Mouse (Mus musculus) spleen, postnatal 14 days (tissue): ENCODE measurements around the gene Lrrc4.

Source experiments
- DNase-seq, 2 experiments: peaks; one replicate each; pipeline ENCODE4 v3.0.0; 2021 to 2022; ENCODE audit warnings: low spot score in 2 of 2

Lrrc4 gene

DNA sequence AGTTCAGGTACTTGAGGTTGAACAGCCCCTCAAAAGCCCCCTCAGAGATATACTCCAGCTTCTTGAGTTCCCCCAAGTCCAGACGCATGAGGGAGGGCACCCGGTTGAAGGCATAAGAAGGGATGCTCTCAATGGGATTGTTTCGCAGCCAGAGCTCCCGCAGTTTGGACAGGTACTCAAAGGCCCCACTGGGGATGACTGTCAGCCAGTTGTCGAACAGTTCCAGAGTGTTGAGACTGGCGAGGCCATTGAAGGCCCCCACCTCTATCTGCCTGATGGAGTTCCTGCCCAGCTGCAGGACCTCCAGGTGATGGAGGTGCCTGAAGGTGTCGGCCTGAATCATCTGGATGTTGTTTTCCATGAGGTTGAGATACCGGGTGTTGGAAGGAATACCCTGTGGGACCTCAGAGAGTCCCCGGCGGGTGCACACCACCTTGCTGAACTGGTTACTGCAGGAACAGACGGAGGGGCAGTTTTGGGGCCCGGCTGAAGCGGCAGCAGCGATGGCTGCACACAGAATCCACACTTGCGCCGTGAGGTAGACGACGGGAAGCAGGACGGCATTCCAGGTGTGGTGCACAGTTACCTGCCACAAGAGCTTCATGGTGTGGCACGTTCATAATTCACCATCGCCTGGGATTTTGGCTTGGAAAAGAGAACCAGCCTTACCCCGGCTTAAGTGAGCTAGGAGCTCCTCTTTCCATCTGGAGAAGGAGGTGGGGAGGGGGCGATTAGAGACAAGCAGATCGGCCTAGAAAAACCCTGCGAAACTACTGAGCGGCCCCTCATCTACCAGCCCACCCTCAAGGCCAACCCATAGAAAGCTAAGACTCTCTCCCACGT, at the start of gene Lrrc4:
Lrrc4 (minus strand) TSS at position 737 of the 843 bp plus-strand sequence.
- DNase-seq, result no peak

DNA sequence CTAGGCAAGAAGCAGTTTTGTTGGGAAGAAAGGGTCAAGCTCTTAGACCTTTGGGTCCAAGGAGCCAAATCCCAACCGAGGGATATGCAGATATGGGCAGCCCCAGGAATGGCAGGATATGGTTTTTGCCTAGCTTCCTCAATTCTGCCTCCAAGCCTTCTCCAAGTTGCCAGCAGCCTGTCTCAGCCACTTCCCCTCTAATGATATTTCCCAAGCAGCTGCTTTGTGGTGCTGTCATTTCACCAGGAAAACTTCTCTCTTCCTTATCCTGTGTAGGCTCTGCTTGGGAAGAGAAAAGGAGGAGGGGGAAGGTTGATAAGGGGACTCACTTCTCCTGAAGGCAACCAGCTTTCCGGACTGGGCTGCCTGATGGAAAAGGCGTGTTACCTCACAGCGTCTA, 49.4 kb upstream of the Lrrc4 start:
- no peak for DNase-seq

DNA sequence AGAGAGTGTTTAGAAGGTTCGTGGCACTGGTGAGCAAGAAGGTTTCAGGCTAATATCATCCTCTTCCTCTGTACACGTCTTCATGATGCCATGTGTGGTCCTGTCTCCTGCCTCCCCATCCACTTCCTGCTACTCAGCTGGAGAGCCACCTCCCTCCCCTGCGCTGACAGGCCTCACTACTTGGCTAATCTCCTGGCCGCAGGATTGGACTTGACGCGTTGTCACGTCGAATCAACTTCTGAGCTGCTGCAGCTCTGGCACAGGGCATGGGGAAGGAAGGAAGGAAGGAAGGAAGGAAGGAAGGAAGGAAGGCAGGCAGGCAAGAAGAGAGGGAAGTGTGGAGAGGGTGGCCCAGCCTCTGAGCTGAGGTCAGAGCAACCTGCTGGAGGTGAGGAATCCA, 47.8 kb upstream of the Lrrc4 start:
- DNase-seq, result no peak

DNA sequence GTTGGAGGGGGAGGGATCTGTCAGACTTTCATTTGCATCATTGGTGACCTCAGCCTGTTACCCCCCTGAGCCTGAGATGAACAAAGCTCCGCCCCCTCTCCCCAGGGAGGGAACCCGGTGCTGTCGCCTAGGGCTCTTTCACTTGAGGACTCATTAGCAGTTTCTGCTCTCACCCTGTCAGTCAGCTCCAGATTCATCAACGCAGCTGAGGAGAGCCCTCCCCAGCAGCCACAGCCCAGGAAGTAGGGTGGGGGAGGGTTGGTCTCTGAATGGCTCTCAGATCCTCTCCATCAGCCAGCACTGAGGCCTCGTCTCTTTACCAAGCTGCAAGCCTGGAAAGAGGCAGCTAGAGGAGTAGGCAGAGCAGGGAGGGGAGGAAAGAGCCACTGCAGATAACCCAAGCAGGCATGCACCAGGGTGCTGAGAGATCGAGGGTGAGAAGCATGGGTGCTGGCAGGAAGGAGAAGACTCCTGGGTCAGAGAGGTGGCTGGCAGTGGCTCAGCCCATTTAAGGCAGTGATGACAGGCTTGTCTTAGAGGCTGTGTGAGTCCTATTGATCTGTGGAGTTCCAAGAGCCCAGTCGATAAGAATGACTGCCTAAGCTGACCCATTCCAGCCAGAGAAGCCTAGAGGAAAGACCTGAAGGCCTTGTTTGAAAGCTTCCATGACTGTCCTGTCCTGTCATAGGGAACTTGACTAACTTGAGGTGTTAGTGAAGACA, 46.6 kb upstream of the Lrrc4 start:
- DNase-seq, result no peak

DNA sequence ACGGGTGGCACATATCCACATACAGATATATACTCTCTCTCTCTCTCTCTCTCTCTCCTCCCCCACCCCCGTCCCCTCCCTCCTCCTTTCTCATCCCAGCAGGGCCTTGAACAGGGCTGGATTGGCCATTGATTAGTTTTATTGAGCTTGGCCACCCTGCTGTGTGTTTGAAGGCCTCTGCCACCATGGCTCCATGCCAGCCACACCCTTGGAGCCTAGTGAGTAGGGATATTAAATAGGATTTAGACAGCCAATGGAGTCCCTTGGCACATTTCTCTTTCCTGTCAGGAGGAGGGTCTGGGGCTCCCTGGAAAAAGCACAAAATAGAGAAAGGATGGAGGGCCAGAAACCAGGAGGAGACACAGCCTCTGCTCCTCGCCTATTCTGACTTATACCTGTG, 44.9 kb upstream of the Lrrc4 start:
- DNase-seq, result no peak

DNA sequence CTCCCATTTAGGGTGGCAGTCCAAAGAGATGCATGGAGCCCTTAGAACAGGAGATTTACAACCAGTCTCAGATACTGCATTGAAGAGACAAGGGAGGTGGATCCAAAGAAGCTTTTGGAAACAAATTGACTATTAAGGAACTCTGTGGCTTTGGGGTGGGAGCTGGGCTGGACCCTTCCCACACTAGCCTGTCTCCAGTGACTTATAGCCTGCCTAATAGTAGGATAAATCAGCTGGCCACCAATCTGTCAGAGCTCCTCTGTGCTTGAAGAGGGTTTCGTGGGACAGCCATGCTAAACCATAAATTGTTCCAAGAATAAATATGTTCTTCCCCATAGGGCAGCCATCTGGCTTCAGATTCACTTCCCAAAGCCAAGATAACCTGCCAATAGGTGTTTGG, 43.8 kb upstream of the Lrrc4 start:
- DNase-seq, result no peak

DNA sequence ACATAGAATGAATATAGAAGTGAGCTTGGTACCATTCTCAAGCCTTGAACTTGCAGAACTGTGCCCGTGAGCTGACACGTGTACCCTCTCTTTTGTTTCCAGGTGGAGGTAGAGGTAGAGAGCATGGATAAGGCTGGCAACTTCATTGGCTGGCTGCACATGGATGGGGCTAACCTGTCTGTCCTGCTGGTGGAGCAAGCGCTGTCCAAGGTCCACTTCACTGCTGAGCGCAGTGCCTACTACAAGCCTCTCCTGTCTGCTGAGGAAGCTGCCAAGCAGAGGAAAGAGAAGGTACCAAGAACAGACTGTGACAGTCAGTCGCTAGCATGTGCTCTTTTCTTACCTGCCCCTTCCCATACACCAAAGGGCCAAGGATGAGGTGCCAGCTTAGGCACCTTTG, 43.2 kb upstream of the Lrrc4 start:
- no peak for DNase-seq

DNA sequence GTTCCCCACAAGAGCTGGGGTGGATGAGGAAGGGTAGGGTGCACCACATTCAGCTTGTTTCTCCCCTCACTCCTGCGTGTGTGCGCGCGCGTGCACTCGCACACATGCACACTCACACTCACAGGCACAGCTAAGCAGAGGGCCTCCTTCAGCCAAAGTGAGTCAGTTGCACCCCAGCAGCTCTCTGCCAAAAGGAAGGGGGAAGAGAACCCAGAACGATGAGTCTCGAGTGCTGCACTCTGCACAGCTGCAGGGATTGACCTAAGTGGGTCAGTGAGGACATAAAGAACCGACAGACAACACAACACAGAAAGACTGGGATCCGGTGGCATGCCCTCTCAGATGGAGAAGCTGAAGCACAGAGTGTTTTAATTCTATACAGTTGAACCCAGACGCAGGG, 42.5 kb upstream of the Lrrc4 start:
- DNase-seq, result no peak

DNA sequence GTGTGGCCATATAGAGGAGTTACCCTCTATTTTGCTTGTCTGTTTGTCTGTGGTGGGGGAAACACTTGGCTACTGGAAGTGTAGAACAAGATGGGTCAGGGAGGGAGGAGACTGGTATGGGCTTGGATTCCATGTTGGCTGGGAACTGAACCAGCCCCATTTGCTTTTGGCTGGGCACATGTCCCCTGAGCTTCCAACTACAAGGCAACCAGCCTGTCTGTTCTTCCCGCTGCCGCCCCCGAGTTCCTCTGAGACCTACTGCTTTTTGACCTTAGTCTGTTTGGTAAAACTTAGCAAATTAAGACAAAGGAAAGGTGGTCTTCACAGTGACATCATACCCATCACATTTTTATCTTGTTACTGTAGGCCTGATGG, 40.9 kb upstream of the Lrrc4 start:
- no peak for DNase-seq

DNA sequence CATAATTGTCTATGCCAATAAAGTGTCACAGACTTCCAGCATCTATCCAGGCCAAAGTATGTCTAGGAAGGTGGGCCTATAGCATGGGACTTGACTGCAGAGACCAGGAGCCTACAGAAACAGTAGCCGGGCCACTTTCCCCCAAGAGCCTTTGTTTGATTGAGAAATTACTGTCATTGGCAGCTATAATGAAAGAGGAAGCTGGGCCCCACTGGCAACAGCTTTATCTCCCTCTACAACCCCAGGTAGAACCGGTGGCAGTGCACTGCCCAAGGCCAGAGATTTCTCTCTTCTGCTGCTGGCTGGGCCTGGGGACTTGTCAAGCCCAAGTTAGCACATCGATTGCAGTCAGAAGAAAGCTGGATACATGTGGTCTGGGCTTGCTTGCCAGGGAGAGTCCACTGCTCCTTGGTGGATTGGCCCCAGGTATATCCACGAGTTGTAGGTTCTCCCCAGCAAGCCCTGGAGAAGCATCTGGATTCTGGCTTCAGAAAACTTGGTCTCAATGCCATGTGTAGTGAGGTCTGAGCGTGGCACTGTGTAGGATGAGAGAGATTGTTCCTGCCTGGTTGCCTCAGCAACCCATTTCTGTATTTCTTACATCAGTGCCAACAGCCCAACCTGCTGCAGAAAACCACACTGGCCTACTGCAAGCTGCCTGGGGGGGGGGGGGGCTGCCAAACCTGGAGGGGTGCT, 40.3 kb upstream of the Lrrc4 start:
- no peak for DNase-seq

DNA sequence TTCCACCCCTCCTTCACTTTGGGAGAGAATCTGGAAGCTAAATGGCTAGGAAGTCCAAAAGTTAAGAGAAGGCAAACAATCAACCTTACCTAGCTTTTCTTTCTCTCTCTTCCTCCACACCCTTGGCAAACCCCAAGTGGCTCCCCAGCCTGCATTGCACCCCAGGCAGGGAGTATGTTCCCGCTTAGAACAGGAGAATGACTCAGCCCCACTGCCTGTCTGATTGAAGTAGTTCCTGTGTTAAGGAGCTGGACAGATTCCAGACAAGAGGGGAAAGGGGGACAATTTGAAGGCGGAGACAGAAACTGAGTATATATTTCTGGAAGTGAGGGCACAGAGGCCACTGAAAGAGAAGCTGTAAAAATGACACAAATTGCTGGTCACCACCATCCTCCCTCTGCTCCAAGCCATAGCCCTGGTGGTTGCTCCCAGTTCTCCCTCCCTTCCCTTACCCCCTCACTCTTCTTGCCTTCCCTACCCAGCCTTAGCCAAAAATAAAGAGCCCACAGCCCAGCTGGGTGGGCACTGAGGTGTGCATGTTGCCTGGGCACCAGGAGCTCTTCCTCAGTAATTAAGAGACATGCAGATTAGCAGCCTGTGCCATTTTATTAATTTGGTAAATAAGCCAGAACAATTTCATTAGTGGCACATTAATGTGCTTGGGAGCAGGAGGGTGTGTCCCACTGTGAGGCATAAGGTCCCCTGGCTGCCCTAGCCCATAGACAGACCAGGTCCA, 36.1 kb upstream of the Lrrc4 start:
- no peak for DNase-seq

DNA sequence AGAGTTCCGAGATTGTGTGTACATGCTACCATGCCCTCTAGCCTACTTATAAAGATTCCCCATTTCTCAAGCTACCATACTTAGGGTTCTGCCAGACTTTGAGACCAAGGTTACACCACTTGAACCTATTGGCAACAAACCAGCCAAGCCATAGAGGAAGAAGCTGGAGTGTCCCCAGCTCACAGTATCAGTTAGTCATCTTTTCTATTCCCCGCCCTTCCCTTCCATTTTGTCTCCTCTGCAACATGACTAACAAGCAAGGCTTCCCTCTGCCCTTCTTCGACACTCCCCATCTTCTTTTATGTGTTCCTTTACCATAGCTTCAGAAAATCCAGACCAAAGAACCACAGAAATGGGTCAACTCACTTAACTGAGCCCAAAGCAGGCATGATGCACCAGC, 34.7 kb upstream of the Lrrc4 start:
- no peak for DNase-seq

DNA sequence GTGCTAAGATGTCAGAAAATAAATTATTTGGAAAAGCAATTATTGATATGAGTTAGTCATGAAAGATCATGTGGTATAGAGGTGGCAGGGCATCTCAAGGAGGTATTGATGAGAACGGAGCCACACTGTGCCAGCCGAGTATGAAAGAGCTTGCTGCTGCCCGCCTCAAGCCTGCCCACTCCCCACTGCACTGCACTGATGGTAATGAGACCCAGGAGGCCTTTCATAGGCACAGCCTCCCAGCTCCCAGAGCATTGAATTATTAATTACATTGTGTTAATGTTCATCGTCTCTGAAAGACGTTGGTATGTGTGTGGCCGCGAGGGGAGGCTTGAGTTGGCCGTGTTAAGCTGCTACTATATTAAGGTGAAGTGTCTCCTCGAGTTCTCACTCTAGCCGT, 33.6 kb upstream of the Lrrc4 start:
- DNase-seq, result no peak

DNA sequence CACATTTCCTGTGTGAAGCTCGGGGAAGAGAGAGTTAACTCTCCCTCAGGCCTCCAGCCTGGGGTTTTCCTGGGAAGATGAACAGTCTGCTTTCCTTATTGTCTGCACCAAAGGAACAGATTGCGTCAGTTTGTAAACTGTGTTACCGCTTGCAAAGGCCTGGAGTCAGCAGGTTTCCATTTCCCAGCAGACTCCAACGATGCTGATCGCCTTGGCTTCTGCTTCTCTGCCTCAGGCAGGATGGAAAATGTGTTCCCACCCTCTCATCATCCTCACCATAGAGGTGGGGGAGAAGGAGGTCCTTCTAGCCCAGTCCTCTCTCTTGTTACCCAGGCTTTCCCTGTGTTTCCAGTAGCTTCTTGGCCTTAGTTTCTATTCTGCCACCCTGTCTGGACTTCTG, 33.1 kb upstream of the Lrrc4 start:
- no peak for DNase-seq

DNA sequence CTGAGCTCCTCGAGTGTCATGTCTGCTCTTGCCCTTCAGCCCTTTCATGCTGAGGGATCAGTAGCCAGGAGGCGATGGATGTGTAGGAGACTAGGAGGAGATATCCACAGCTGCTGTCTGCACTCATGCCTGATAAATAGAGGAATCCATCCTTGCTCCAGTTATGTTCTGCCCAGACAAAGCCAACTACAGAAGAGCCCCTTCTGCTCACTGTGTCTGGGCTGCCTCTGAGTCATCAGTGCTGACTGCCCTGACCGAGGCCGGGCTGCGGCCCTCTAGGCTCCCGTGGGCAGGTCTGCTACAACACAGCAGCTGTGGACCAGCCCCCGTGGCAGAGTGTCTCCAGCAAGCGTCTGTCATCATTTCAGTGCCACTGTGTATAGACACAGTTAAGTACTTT, 30.8 kb upstream of the Lrrc4 start:
- DNase-seq, result no peak

DNA sequence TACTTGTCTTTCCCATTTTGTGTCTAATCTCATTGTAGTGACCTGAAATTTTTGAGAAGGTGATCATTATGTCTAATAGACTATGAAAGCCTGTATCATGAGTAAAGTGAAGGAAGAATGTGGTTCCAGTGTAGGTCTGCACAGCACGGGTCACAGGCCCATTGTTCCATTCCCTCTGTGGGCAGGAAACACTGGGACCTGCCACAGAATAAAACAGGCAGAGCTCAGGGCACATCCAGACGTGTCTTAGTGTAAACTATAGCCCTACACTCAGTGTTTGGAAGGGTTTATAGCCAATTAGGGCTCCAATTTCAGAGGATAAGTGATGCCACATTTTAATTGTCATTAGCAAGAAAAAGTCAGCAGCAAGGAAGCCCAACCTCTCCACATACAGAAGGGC, 29.4 kb upstream of the Lrrc4 start:
- no peak for DNase-seq

DNA sequence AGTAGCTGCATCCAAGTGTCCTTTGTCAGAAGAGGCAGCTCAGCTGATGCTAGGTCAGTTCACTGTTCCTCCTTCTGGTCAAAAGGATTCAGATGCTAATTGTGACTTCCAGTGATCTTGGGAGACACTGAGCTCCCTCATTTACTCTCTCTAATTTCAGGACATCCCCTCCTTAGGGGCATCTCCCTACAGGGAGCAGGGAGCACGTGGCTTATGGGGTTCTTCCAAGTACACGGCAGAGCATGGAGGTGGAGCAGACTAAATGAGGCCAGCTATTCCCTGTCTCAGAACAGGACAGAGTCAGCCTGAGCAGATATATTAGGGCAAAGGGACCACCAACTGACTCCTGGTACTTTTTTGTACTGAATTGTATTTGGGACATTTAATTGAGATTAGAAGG, 28.9 kb upstream of the Lrrc4 start:
- DNase-seq, result no peak

DNA sequence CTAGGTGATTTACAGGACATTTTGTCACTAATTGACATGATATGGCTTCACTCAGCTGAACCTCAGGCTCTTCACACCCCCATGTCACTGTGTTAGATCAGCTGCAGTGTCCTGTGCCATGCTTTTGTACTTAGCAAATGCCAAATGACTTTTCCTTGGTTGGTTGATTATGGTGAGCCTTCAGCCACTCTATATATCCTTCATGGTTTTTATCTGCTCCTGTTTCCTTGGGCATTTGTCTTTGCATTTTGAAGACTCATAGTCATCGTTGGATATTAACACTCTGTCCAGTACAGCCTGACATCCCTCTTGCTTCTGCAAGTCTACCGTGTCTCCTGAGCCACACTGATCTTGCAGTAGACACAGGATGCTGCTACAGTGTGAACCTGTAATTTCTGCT, 27.5 kb upstream of the Lrrc4 start:
- no peak for DNase-seq

DNA sequence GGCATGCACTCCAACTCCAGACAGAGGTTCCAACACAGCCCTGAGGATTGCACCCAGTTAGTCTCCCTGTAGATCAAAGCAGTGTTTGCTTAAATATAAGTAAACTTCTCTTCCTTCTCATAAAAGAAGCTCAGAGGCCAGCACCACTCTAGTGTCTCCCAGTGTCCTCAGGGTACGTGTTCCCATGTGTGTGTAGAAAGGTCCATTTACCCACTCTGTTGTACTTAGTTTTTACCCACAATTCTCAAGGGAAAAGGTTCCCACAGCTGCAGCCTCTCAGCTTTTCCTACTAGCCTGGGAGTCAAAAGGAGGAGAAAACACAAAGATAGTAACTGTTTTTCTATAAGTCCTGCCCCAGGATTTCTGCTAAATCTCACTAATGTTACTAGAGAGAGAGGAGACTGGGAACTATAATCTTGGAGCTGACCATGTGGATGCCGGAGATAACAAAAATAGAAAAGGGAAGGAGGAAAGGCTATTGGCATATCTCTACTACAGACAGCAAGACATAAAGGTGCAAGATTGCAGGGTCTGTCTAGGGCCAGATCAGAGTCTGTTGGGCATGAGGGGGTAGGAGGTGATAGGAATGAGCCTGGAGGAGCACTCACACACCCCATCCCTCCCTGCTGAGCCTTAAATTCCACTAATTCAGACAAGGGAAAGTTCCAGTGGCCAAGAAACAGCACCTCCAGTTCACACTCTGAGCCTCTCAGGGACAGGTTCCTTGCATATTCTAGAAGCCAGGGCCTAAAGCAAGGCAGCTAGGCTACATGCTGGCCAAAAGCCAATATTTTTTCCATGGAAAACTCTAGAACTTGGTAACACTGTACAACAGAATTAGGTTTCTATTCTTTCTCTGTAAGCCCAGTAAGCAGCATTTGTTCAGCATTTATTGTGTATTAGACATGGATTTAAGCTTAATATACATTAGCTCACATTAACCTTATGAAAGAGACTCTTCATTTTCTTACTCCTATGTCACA, 25.9 kb upstream of the Lrrc4 start:
- DNase-seq, result no peak

DNA sequence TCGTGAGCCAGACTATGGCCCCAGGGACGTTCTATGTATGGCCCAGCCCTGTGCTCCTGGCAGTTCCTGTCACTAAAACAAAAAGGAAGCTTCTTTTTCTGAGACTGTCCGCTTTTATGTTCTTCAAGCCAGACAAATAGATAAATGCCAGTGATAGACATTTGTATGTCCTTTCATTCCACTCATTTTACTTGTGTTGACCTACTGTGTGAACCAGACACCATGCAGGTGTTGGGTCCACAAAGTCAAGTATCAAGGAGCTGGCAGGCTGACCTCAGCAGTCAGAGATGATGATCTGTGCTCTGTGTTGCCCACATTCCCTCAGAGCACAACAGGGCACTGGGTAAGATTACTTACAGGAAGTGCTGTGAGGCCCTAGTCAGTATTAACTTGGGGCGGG, 25.2 kb upstream of the Lrrc4 start:
- DNase-seq, result no peak

DNA sequence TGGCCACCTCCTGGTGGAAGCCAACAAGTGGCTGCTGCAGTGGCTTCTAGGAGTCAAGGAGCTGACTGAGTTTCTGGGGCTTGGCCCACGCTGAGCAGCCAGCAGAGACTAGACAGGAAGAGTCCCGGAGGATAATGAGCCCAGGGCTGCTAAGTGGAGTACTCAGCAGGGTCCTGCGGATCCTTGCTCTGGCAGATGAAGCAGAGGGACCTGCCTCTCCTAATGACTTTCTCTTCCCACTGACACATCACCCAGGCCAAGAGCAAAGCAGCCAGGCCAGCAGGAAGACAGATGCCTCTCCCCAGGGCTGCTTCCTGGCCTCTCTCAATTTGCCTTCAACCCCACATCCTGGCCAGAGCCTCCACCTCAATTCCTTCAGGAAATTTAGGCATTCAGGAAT, 23.9 kb upstream of the Lrrc4 start:
- no peak for DNase-seq
